Comparison of ENCODE assay signal across 13 mouse cellular contexts in genomic region chr17:27637333-27637732, GRCm38 (mm10). TPM values are rescaled to one million over a fixed set of nuclear protein-coding genes. Genes with fewer than 3 reads are reported as not detected.
DNase-seq lines count a peak whose midpoint lies in the region; ATAC-seq lines count a peak whose summit lies in the region.
"Had no signal": no experiment of that assay in that cellular context is flagged by ENCODE, and none has a peak within 500 bp of the region (broad histone marks: within the 10 kb centered on the region; RNA-seq: fewer than 3 reads in every experiment).

No protein-coding gene starts in this region.

- 0 out of 2 replicates have a peak overlapping the region, but pooled peaks have one; percentile 29 for H3K27ac ChIP-seq in heart, embryonic 10.5 days
- H3K27ac ChIP-seq in midbrain, embryonic 15.5 days = no peak overlapping the region
- H3K27ac ChIP-seq: gastrocnemius, adult 2 months; macrophage had no signal

- no peaks in the 10 kb centered on the region for H3K27me3 ChIP-seq in heart, embryonic 10.5 days (ENCODE audit: insufficient read depth, poor library complexity, severe bottlenecking)
- H3K27me3 ChIP-seq in midbrain, embryonic 15.5 days (replicated peaks) = no peaks in the 10 kb centered on the region
- H3K27me3 ChIP-seq: limb, embryonic 12.5 days had no signal

- peaks cover 38% of the 10 kb centered on the region for H3K4me1 ChIP-seq in heart, embryonic 10.5 days
- H3K4me1 ChIP-seq in midbrain, embryonic 15.5 days = peaks cover 29% of the 10 kb centered on the region

- DNase-seq in heart, embryonic 10.5 days (ENCODE audit: low spot score) = no peak
- no peak for DNase-seq in heart, postnatal 36 days
- DNase-seq in kidney, postnatal 36 days = peak; percentile 23 to 49
- DNase-seq in kidney, adult 11 months = no peak
- peak; percentile 48 for DNase-seq in MN1 (ENCODE audit: low spot score)
- peak; percentile 35 to 44 for DNase-seq in cerebellum, postnatal 36 days
- DNase-seq in frontal cortex, adult 2 months (ENCODE audit: extremely low spot score in 1 of 2, low spot score in 1 of 2) = no peak
- DNase-seq: gastrocnemius, adult 2 months had no signal

- H3K4me2 ChIP-seq in midbrain, embryonic 15.5 days = no peak overlapping the region
- H3K4me2 ChIP-seq: limb, embryonic 12.5 days had no signal

- no peaks in the 10 kb centered on the region for H3K9me3 ChIP-seq in heart, embryonic 10.5 days
- H3K9me3 ChIP-seq in midbrain, embryonic 15.5 days = no peaks in the 10 kb centered on the region
- H3K9me3 ChIP-seq: limb, embryonic 12.5 days had no signal

- no peak for ATAC-seq in midbrain, embryonic 15.5 days (replicated peaks)

- no peak overlapping the region for H3K4me3 ChIP-seq in heart, embryonic 10.5 days
- no peak overlapping the region for H3K4me3 ChIP-seq in midbrain, embryonic 15.5 days
- H3K4me3 ChIP-seq: gastrocnemius, adult 2 months; limb, embryonic 12.5 days had no signal

- no peak overlapping the region for H3K9ac ChIP-seq in midbrain, embryonic 15.5 days
- H3K9ac ChIP-seq: limb, embryonic 12.5 days had no signal

- WGBS in heart, embryonic 10.5 days = 67% methylated on average over 9 of the region's 9 CpGs
- 63% methylated on average over 9 of the region's 9 CpGs for WGBS in midbrain, embryonic 15.5 days

- intact Hi-C loops in heart, postnatal 36 days (cut with DNase I) = loop anchor here (5.0 kb wide), 1 partner anchor 430 kb away; no protein-coding TSS in a partner anchor

- peaks cover 18% of the 10 kb centered on the region for H3K36me3 ChIP-seq in heart, embryonic 10.5 days
- H3K36me3 ChIP-seq in midbrain, embryonic 15.5 days (replicated peaks) = no peaks in the 10 kb centered on the region; the same call in 1 of the 2 replicates

RNA-seq across cellular contexts. Expression of gene Rps10, which starts 0.9 kb away (rescaled TPM):
- 629 and 734 TPM in 2 replicates for polyA plus RNA-seq in heart, embryonic 10.5 days (2016; fragmentation: Nextera tagmentation; extraction: Ambion mirVana)
- total RNA-seq in heart, postnatal 36 days (2021) = 100 to 1,000 TPM; 533 to 572 TPM
- 417 and 421 TPM in 2 replicates for polyA plus RNA-seq in midbrain, embryonic 15.5 days (2015; fragmentation: Nextera tagmentation; extraction: Ambion mirVana)
- polyA plus RNA-seq in frontal cortex, adult 2 months (2012; rRNA removed) = 567 and 606 TPM in 2 replicates

RNA-seq across cellular contexts. Expression of gene RPS10-NUDT3, which starts 2.3 kb away (rescaled TPM):
- not detected in 2 replicates for polyA plus RNA-seq in heart, embryonic 10.5 days (2016; fragmentation: Nextera tagmentation; extraction: Ambion mirVana)
- not detected for total RNA-seq in heart, postnatal 36 days (2021)
- polyA plus RNA-seq in midbrain, embryonic 15.5 days (2015; fragmentation: Nextera tagmentation; extraction: Ambion mirVana) = not detected in 2 replicates
- polyA plus RNA-seq in frontal cortex, adult 2 months (2012; rRNA removed) = 0.20 TPM in 1 of 2 replicates, not detected in the other
- total RNA-seq: midbrain, postnatal 0 days had no signal
- polyA plus RNA-seq: limb, embryonic 12.5 days; macrophage; midbrain, postnatal 0 days; small intestine, adult 2 months had no signal

RNA-seq across cellular contexts. Expression of gene Nudt3, which starts 14.0 kb away (rescaled TPM):
- polyA plus RNA-seq in heart, embryonic 10.5 days (2016; fragmentation: Nextera tagmentation; extraction: Ambion mirVana) = 89.7 and 107 TPM in 2 replicates
- 100 to 1,000 TPM; 312 to 315 TPM for total RNA-seq in heart, postnatal 36 days (2021)
- 251 and 274 TPM in 2 replicates for polyA plus RNA-seq in midbrain, embryonic 15.5 days (2015; fragmentation: Nextera tagmentation; extraction: Ambion mirVana)
- polyA plus RNA-seq in frontal cortex, adult 2 months (2012; rRNA removed) = 352 and 353 TPM in 2 replicates

RNA-seq across cellular contexts. Expression of gene Pacsin1, which starts 18.0 kb away (rescaled TPM):
- 2.1 and 3.3 TPM in 2 replicates for polyA plus RNA-seq in heart, embryonic 10.5 days (2016; fragmentation: Nextera tagmentation; extraction: Ambion mirVana)
- total RNA-seq in heart, postnatal 36 days (2021) = under 1 TPM in 1 of 2 experiments, not detected in 1; 0.49 TPM
- polyA plus RNA-seq in midbrain, embryonic 15.5 days (2015; fragmentation: Nextera tagmentation; extraction: Ambion mirVana) = 55.5 and 55.7 TPM in 2 replicates
- 270 and 282 TPM in 2 replicates for polyA plus RNA-seq in frontal cortex, adult 2 months (2012; rRNA removed)

Comparison
In these comparisons a context has a peak if more than half of its experiments do, and no peak if none do; other contexts are left out.
1. DNase-seq: peak in kidney, postnatal 36 days (2 of 2), MN1 (single experiment) and cerebellum, postnatal 36 days (2 of 2); none in heart, embryonic 10.5 days (single experiment), heart, postnatal 36 days (0 of 2), kidney, adult 11 months (single experiment) and frontal cortex, adult 2 months (0 of 2).